Comparison of ENCODE assay signal across 18 mouse cellular contexts in genomic region chr16:10697861-10698659, GRCm38 (mm10).
DNase-seq lines count a peak whose midpoint lies in the region; ATAC-seq and TF ChIP-seq lines count a peak whose summit lies in the region.
"Had no signal": no experiment of that assay in that cellular context is flagged by ENCODE, and none has a peak within 500 bp of the region (broad histone marks: within the 10 kb centered on the region; RNA-seq: fewer than 3 reads in every experiment).

No protein-coding gene starts in this region.

- WGBS in hindbrain, embryonic 10.5 days: 79% methylated on average over 6 of the region's 6 CpGs
- WGBS in hindbrain, embryonic 16.5 days: 68% methylated on average over 6 of the region's 6 CpGs
- 61% methylated on average over 6 of the region's 6 CpGs for WGBS in lung, postnatal 0 days

- H3K4me1 ChIP-seq in hindbrain, embryonic 10.5 days (replicated peaks): peaks cover 21% of the 10 kb centered on the region
- H3K4me1 ChIP-seq in hindbrain, embryonic 16.5 days (ENCODE audit: control insufficient read depth, insufficient read depth, low read depth, low read length): no peaks in the 10 kb centered on the region
- H3K4me1 ChIP-seq in lung, postnatal 0 days (ENCODE audit: insufficient read depth, low read depth, low read length): peaks cover 7% of the 10 kb centered on the region; the same call in 1 of the 2 replicates
- H3K4me1 ChIP-seq: embryonic facial prominence, embryonic 12.5 days; midbrain, embryonic 13.5 days had no signal

- no peaks in the 10 kb centered on the region for H3K36me3 ChIP-seq in hindbrain, embryonic 10.5 days
- H3K36me3 ChIP-seq in hindbrain, embryonic 16.5 days (ENCODE audit: control insufficient read depth, insufficient read depth, low read length): no peaks in the 10 kb centered on the region
- no peaks in the 10 kb centered on the region for H3K36me3 ChIP-seq in lung, postnatal 0 days (ENCODE audit: insufficient read depth, low read length)
- H3K36me3 ChIP-seq: embryonic facial prominence, embryonic 12.5 days; kidney, embryonic 15.5 days; liver, embryonic 12.5 days had no signal

- H3K4me2 ChIP-seq in hindbrain, embryonic 16.5 days (ENCODE audit: low read length): no peak overlapping the region
- H3K4me2 ChIP-seq in lung, postnatal 0 days (replicated peaks; ENCODE audit: low read depth, low read length): no peak overlapping the region
- H3K4me2 ChIP-seq: embryonic facial prominence, embryonic 12.5 days; kidney, embryonic 15.5 days; liver, embryonic 12.5 days; midbrain, embryonic 13.5 days had no signal

- no peaks in the 10 kb centered on the region for H3K9me3 ChIP-seq in hindbrain, embryonic 10.5 days
- no peaks in the 10 kb centered on the region for H3K9me3 ChIP-seq in hindbrain, embryonic 16.5 days (ENCODE audit: control insufficient read depth, low read length)
- no peaks in the 10 kb centered on the region for H3K9me3 ChIP-seq in lung, postnatal 0 days (ENCODE audit: low read length)
- H3K9me3 ChIP-seq: embryonic facial prominence, embryonic 12.5 days; kidney, embryonic 15.5 days; liver, embryonic 12.5 days; midbrain, embryonic 13.5 days had no signal

- H3K4me3 ChIP-seq in hindbrain, embryonic 10.5 days: no peak overlapping the region
- no peak overlapping the region for H3K4me3 ChIP-seq in hindbrain, embryonic 16.5 days (ENCODE audit: low read length)
- no peak overlapping the region for H3K4me3 ChIP-seq in lung, postnatal 0 days (ENCODE audit: low read depth, low read length)
- H3K4me3 ChIP-seq: embryonic facial prominence, embryonic 12.5 days; gastrocnemius, adult 2 months; kidney, embryonic 15.5 days; liver, embryonic 12.5 days; midbrain, embryonic 13.5 days had no signal

- TF ChIP-seq EP300 in lung, postnatal 0 days (IDR thresholded peaks at IDR 0.05): no peak

- no peak overlapping the region for H3K9ac ChIP-seq in hindbrain, embryonic 16.5 days (ENCODE audit: low read depth, low read length)
- no peak overlapping the region for H3K9ac ChIP-seq in lung, postnatal 0 days (replicated peaks; ENCODE audit: low read depth)
- H3K9ac ChIP-seq: embryonic facial prominence, embryonic 12.5 days; forebrain, postnatal 0 days; kidney, embryonic 15.5 days; liver, embryonic 12.5 days; midbrain, embryonic 13.5 days had no signal

- H3K27me3 ChIP-seq in hindbrain, embryonic 10.5 days (ENCODE audit: insufficient read depth, poor library complexity, severe bottlenecking): no peaks in the 10 kb centered on the region
- no peaks in the 10 kb centered on the region for H3K27me3 ChIP-seq in hindbrain, embryonic 16.5 days (replicated peaks; ENCODE audit: control insufficient read depth, insufficient read depth, low read length)
- H3K27me3 ChIP-seq in lung, postnatal 0 days (replicated peaks; ENCODE audit: insufficient read depth, low read length): no peaks in the 10 kb centered on the region
- H3K27me3 ChIP-seq: CH12.LX; embryonic facial prominence, embryonic 12.5 days; kidney, embryonic 15.5 days; liver, embryonic 12.5 days; midbrain, embryonic 13.5 days had no signal

- peak; percentile 47 for DNase-seq in cerebellum, adult 9-11 months
- DNase-seq in cerebellum, adult 11 months: no peak
- DNase-seq in hindbrain, embryonic 10.5 days (ENCODE audit: low spot score): no peak
- DNase-seq in lung, postnatal 0 days (ENCODE audit: low spot score): peak; percentile 63
- peak; percentile 63 for DNase-seq in thymus, postnatal 25 days
- no peak for DNase-seq in retina, embryonic 14.5 days (ENCODE audit: low spot score)
- DNase-seq in kidney, adult 11 months: no peak
- DNase-seq: forebrain, postnatal 0 days; gastrocnemius, adult 2 months; heart, adult 11 months; layer of hippocampus, postnatal 36 days; right cerebral cortex, postnatal 25 days had no signal

- no peak for ATAC-seq in hindbrain, embryonic 16.5 days
- peak; percentile 71 for ATAC-seq in lung, postnatal 0 days
- ATAC-seq: forebrain, postnatal 0 days; liver, embryonic 12.5 days; midbrain, embryonic 13.5 days had no signal

- peak overlapping the region; percentile 16; the same call in 1 of the 2 replicates for H3K27ac ChIP-seq in hindbrain, embryonic 10.5 days
- H3K27ac ChIP-seq in hindbrain, embryonic 16.5 days (ENCODE audit: low read depth, low read length): no peak overlapping the region; the same call in 1 of the 2 replicates
- H3K27ac ChIP-seq in lung, postnatal 0 days (ENCODE audit: low read length): no peak overlapping the region
- H3K27ac ChIP-seq: embryonic facial prominence, embryonic 12.5 days; gastrocnemius, adult 2 months; kidney, embryonic 15.5 days; liver, embryonic 12.5 days; midbrain, embryonic 13.5 days had no signal

- no peak for TF ChIP-seq CTCF in lung, postnatal 0 days (IDR thresholded peaks at IDR 0.05)

Comparison
In these comparisons a context has a peak if more than half of its experiments do, and no peak if none do; other contexts are left out.
1. DNase-seq: peak in cerebellum, adult 9-11 months (single experiment), lung, postnatal 0 days (single experiment) and thymus, postnatal 25 days (single experiment); none in cerebellum, adult 11 months (single experiment), hindbrain, embryonic 10.5 days (single experiment), retina, embryonic 14.5 days (single experiment) and kidney, adult 11 months (single experiment).